Mouse (Mus musculus) ES-E14 (cell line): ENCODE measurements around the gene Gtf2b.

Experiments used
- CHD2 ChIP-seq: IDR thresholded peaks from 2 replicates; pipeline ENCODE4 v1.6.1; 2014; ENCODE audit warnings: mild to moderate bottlenecking, low read depth, low read length, inconsistent platforms
- HCFC1 ChIP-seq: IDR thresholded peaks from 2 replicates; pipeline ENCODE4 v1.6.1; 2012; ENCODE audit warnings: low read length, inconsistent platforms, borderline replicate concordance; ENCODE audit not compliant: insufficient read depth
- MAFK ChIP-seq: IDR thresholded peaks from 2 replicates; pipeline ENCODE4 v1.6.1; 2014; ENCODE audit warnings: mild to moderate bottlenecking, low read depth, low read length, inconsistent platforms; ENCODE audit not compliant: insufficient read depth
- ZC3H11A ChIP-seq: IDR thresholded peaks from 2 replicates; pipeline ENCODE4 v1.6.1; 2012; ENCODE audit warnings: low read depth, mild to moderate bottlenecking, inconsistent platforms, low read length, borderline replicate concordance
- ZNF384 ChIP-seq: IDR thresholded peaks from 2 replicates; pipeline ENCODE4 v1.6.1; 2012; ENCODE audit warnings: low read depth, low read length, inconsistent platforms

- TF ChIP-seq ZC3H11A (no peak), MAFK (no peak), ZNF384 (no peak), CHD2 (no peak), HCFC1 (no peak)
Observed at GRCm38 (mm10) chr3:142826449-142827146, 61.8 kb downstream of the Gtf2b start.
